Mouse (Mus musculus): ENCODE measurements around the gene Ggt6.

- no peak for TF ChIP-seq CTCF (IDR thresholded peaks at IDR 0.05; ENCODE audit: control insufficient read depth, insufficient read depth, insufficient read length)
- no peak for TF ChIP-seq FOSL1 (IDR thresholded peaks at IDR 0.05; ENCODE audit: insufficient read depth, low read length, poor library complexity, severe bottlenecking)
- no peak for TF ChIP-seq CEBPB (IDR thresholded peaks at IDR 0.05; ENCODE audit: low read depth)
- TF ChIP-seq MAX (IDR thresholded peaks at IDR 0.05): no peak
Measured at GRCm38 (mm10) chr11:72413601-72414190, 21.6 kb upstream of the Ggt6 start.

Measured in C2C12 (cell line).